Mouse (Mus musculus) ES-Bruce4 (cell line): ENCODE data around the gene Rapgef4.

Source experiments
- CTCF ChIP-seq: IDR thresholded peaks from one replicate; pipeline ENCODE4 v1.8.1; 2011; ENCODE audit warnings: low read depth, low read length
- EP300 ChIP-seq: IDR thresholded peaks from 2 replicates; pipeline ENCODE4 v1.6.1; 2011; ENCODE audit warnings: low read depth, low read length; ENCODE audit not compliant: insufficient read depth
- POLR2A ChIP-seq: IDR thresholded peaks from one replicate; pipeline ENCODE4 v1.8.1; 2011; ENCODE audit warnings: low read length; ENCODE audit not compliant: insufficient read depth

- TF ChIP-seq POLR2A (no peak), CTCF (no peak), EP300 (no peak)
These were observed 97.1 kb downstream of the Rapgef4 start for GRCm38 (mm10) chr2:72078140-72078521.
